Mouse (Mus musculus) adrenal gland, postnatal 14 days (tissue): Measurements from ENCODE around the gene Rptn. TPM values are rescaled to one million over a fixed set of nuclear protein-coding genes. Genes with fewer than 3 reads are reported as not detected.

Experiments used
- microRNA-seq, 2 experiments: library from miRNA; unstranded; fragments of <30 nt; microRNA quantifications; one replicate each; pipeline ENCODE4 v1.2.0; 2021
- total RNA-seq: library from RNA; stranded (reverse); gene quantifications from 2 replicates; pipeline ENCODE4 v1.2.3, GENCODE M21; 2021

Rptn gene
- total RNA-seq, 1 experiment from 2014 or later, result not detected

Small RNA genes within 50 kb of the gene (microRNA-seq; reads per million reads assigned to microRNA genes)
- gene Gm22752 (0 reads per million in 2 experiments), gene Gm44353 (0 reads per million in 2 experiments)

Other genes with a start within 250 kb of the Rptn start
- not detected in 2 replicates for gene Crnn, start 248.9 kb upstream of the Rptn start, total RNA-seq
- gene Flg2, start 196.4 kb upstream of the Rptn start, total RNA-seq, result not detected in 2 replicates
- gene Flg, start 120.2 kb upstream of the Rptn start, total RNA-seq, result not detected in 2 replicates
- gene Hrnr, start 74.0 kb upstream of the Rptn start, total RNA-seq, result not detected in 2 replicates
- gene Tchh, start 48.6 kb downstream of the Rptn start, total RNA-seq, result 0.34 and 0.37 TPM in 2 replicates
- 0.15 TPM in 1 of 2 replicates, not detected in the other for gene Tchhl1, start 75.1 kb downstream of the Rptn start, total RNA-seq
- gene S100a11, start 126.8 kb downstream of the Rptn start, total RNA-seq, result 217 and 219 TPM in 2 replicates
- gene S100a10, start 161.4 kb downstream of the Rptn start, total RNA-seq, result 166 and 194 TPM in 2 replicates